Comparison of ENCODE assay signal across 23 mouse cellular contexts in the genomic region with DNA sequence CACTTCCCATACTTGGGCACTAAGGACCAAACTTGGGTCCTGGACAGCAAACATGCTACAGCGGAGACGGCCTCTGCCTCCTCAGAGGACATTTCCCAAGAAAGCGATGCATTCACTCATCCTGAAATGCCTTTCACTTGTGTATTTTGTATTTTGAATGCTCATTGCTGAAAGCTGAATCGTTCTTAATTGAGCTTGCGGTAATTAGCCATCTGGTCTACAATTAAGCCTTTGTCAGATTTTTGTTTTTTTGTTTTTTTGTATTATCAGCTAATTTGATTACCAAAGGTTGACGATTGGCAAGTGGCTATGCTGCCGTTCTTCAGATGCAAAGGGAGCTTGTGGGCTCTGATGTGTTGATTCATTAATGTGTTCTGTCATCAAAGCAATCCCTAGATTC. TPM values are rescaled to one million over a fixed set of nuclear protein-coding genes. Genes with fewer than 3 reads are reported as not detected.
A peak's percentile ranks its signal among the peaks of the same experiment; 100 is the strongest.
DNase-seq lines count a peak whose midpoint lies in the region; ATAC-seq and TF ChIP-seq lines count a peak whose summit lies in the region.
"Had no signal": no experiment of that assay in that cellular context is flagged by ENCODE, and none has a peak within 500 bp of the region (broad histone marks: within the 10 kb centered on the region; RNA-seq: fewer than 3 reads in every experiment).

No protein-coding gene starts in this region.

- 69% methylated on average over 7 of the region's 7 CpGs for WGBS in forebrain, embryonic 11.5 days
- WGBS in forebrain, embryonic 12.5 days: 58% methylated on average over 7 of the region's 7 CpGs
- 64% methylated on average over 7 of the region's 7 CpGs for WGBS in hindbrain, embryonic 14.5 days
- whole genome bisulfite sequencing in hindbrain, postnatal 0 days: 54% methylated on average over 7 of the region's 7 CpGs
- 87% methylated on average over 7 of the region's 7 CpGs for WGBS in liver, embryonic 15.5 days (ENCODE audit: insufficient replicate concordance)
- WGBS in midbrain, embryonic 11.5 days: 90% methylated on average over 7 of the region's 7 CpGs

- no peak; the same call in 1 of the 2 replicates for ATAC-seq in forebrain, embryonic 11.5 days (replicated peaks; ENCODE audit: low FRiP score)
- no peak for ATAC-seq in forebrain, embryonic 12.5 days (ENCODE audit: low FRiP score)
- ATAC-seq in hindbrain, embryonic 14.5 days (ENCODE audit: low FRiP score): no peak
- ATAC-seq in hindbrain, postnatal 0 days: no peak
- ATAC-seq in liver, embryonic 15.5 days (ENCODE audit: insufficient read depth): no peak
- no peak for ATAC-seq in midbrain, embryonic 11.5 days (ENCODE audit: low FRiP score)
- ATAC-seq: CD4-positive, CD25-positive, alpha-beta regulatory T cell, adult 4 months; inflammation-experienced regulatory T-cells, adult 6 months had no signal

- no peak overlapping the region for H3K4me2 ChIP-seq in forebrain, embryonic 11.5 days (ENCODE audit: low read depth, low read length, severe bottlenecking)
- H3K4me2 ChIP-seq in forebrain, embryonic 12.5 days: no peak overlapping the region
- no peak overlapping the region for H3K4me2 ChIP-seq in hindbrain, embryonic 14.5 days (replicated peaks)
- H3K4me2 ChIP-seq in hindbrain, postnatal 0 days (ENCODE audit: low read depth, low read length): no peak overlapping the region
- H3K4me2 ChIP-seq in liver, embryonic 15.5 days: no peak overlapping the region
- H3K4me2 ChIP-seq in midbrain, embryonic 11.5 days: no peak overlapping the region
- H3K4me2 ChIP-seq: embryonic facial prominence, embryonic 12.5 days; hindbrain, embryonic 15.5 days had no signal

- H3K9ac ChIP-seq in forebrain, embryonic 11.5 days (ENCODE audit: low read length): no peak overlapping the region
- H3K9ac ChIP-seq in forebrain, embryonic 12.5 days: no peak overlapping the region
- no peak overlapping the region for H3K9ac ChIP-seq in hindbrain, embryonic 14.5 days
- no peak overlapping the region for H3K9ac ChIP-seq in hindbrain, postnatal 0 days (replicated peaks; ENCODE audit: low read length)
- no peak overlapping the region for H3K9ac ChIP-seq in liver, embryonic 15.5 days
- H3K9ac ChIP-seq in midbrain, embryonic 11.5 days (ENCODE audit: low read length): no peak overlapping the region
- H3K9ac ChIP-seq: embryonic facial prominence, embryonic 12.5 days; hindbrain, embryonic 15.5 days had no signal

- TF ChIP-seq CTCF in hindbrain, postnatal 0 days (IDR thresholded peaks at IDR 0.05; ENCODE audit: low read depth): no peak

- no peak overlapping the region for H3K27ac ChIP-seq in forebrain, embryonic 11.5 days (ENCODE audit: low read depth, low read length)
- no peak overlapping the region for H3K27ac ChIP-seq in forebrain, embryonic 12.5 days
- peak overlapping the region; percentile 47; the same call in 1 of the 2 replicates for H3K27ac ChIP-seq in hindbrain, embryonic 14.5 days
- no peak overlapping the region for H3K27ac ChIP-seq in hindbrain, postnatal 0 days
- H3K27ac ChIP-seq in liver, embryonic 15.5 days (replicated peaks): peak overlapping the region; percentile 100
- no peak overlapping the region for H3K27ac ChIP-seq in midbrain, embryonic 11.5 days (ENCODE audit: low read depth, low read length)
- H3K27ac ChIP-seq: embryonic facial prominence, embryonic 12.5 days; heart, embryonic 10.5 days; hindbrain, embryonic 15.5 days had no signal

- H3K27me3 ChIP-seq in forebrain, embryonic 11.5 days (ENCODE audit: control insufficient read depth, insufficient read depth, low read length): no peaks in the 10 kb centered on the region
- peaks cover 30% of the 10 kb centered on the region for H3K27me3 ChIP-seq in forebrain, embryonic 12.5 days
- no peaks in the 10 kb centered on the region for H3K27me3 ChIP-seq in hindbrain, embryonic 14.5 days (ENCODE audit: control insufficient read depth, insufficient read depth, low read length)
- no peaks in the 10 kb centered on the region for H3K27me3 ChIP-seq in hindbrain, postnatal 0 days (ENCODE audit: insufficient read depth, low read length)
- H3K27me3 ChIP-seq in liver, embryonic 15.5 days: no peaks in the 10 kb centered on the region
- H3K27me3 ChIP-seq in midbrain, embryonic 11.5 days (ENCODE audit: control insufficient read depth, insufficient read depth, low read length): no peaks in the 10 kb centered on the region
- H3K27me3 ChIP-seq: embryonic facial prominence, embryonic 12.5 days; hindbrain, embryonic 15.5 days had no signal

- no peak overlapping the region for H3K4me3 ChIP-seq in forebrain, embryonic 11.5 days (ENCODE audit: low read depth, low read length)
- H3K4me3 ChIP-seq in forebrain, embryonic 12.5 days (replicated peaks): no peak overlapping the region
- no peak overlapping the region for H3K4me3 ChIP-seq in hindbrain, embryonic 14.5 days (replicated peaks; ENCODE audit: low read length)
- no peak overlapping the region for H3K4me3 ChIP-seq in hindbrain, postnatal 0 days (ENCODE audit: low read length)
- H3K4me3 ChIP-seq in liver, embryonic 15.5 days (replicated peaks): no peak overlapping the region
- H3K4me3 ChIP-seq in midbrain, embryonic 11.5 days (ENCODE audit: low read depth, low read length): no peak overlapping the region
- H3K4me3 ChIP-seq: embryonic facial prominence, embryonic 12.5 days; heart, embryonic 10.5 days; hindbrain, embryonic 15.5 days had no signal

- peak; percentile 45 for DNase-seq in forebrain, embryonic 11.5 days (ENCODE audit: low spot score)
- DNase-seq in hindbrain, embryonic 14.5 days (ENCODE audit: low spot score): peak; percentile 32
- DNase-seq in hindbrain, postnatal 0 days (ENCODE audit: low spot score): no peak
- no peak for DNase-seq in liver
- DNase-seq in midbrain, embryonic 11.5 days (ENCODE audit: low spot score, missing footprints): no peak
- DNase-seq: adrenal gland, adult 8-10 months; adrenal gland, postnatal 36 days; B cell, adult 2 months; cerebellum, adult 11-12 months; cerebellum, adult 9-10 months; cerebellum, postnatal 25 days; gastrocnemius, postnatal 10 days; heart, adult 18-20 months; heart, postnatal 10 days; heart, postnatal 4 days had no signal

- H3K4me1 ChIP-seq in forebrain, embryonic 11.5 days (replicated peaks; ENCODE audit: control insufficient read depth, insufficient read depth, low read length): no peaks in the 10 kb centered on the region
- no peaks in the 10 kb centered on the region for H3K4me1 ChIP-seq in forebrain, embryonic 12.5 days
- 0 out of 2 replicates have a peak, but pooled peaks cover 3% of the 10 kb centered on the region for H3K4me1 ChIP-seq in hindbrain, embryonic 14.5 days (replicated peaks; ENCODE audit: control insufficient read depth, insufficient read depth, low read length)
- H3K4me1 ChIP-seq in hindbrain, postnatal 0 days (ENCODE audit: insufficient read depth, low read length): no peaks in the 10 kb centered on the region
- peaks cover 73% of the 10 kb centered on the region for H3K4me1 ChIP-seq in liver, embryonic 15.5 days (replicated peaks)
- no peaks in the 10 kb centered on the region for H3K4me1 ChIP-seq in midbrain, embryonic 11.5 days (ENCODE audit: control insufficient read depth, insufficient read depth, low read length)

- no peaks in the 10 kb centered on the region for H3K36me3 ChIP-seq in forebrain, embryonic 11.5 days (ENCODE audit: control insufficient read depth, insufficient read depth, low read length)
- no peaks in the 10 kb centered on the region for H3K36me3 ChIP-seq in forebrain, embryonic 12.5 days (replicated peaks)
- no peaks in the 10 kb centered on the region for H3K36me3 ChIP-seq in hindbrain, embryonic 14.5 days (replicated peaks; ENCODE audit: control insufficient read depth, insufficient read depth)
- no peaks in the 10 kb centered on the region for H3K36me3 ChIP-seq in hindbrain, postnatal 0 days (ENCODE audit: insufficient read depth, low read length)
- H3K36me3 ChIP-seq in liver, embryonic 15.5 days (replicated peaks): no peaks in the 10 kb centered on the region
- no peaks in the 10 kb centered on the region for H3K36me3 ChIP-seq in midbrain, embryonic 11.5 days (ENCODE audit: control insufficient read depth, insufficient read depth, low read length)
- H3K36me3 ChIP-seq: embryonic facial prominence, embryonic 12.5 days; heart, embryonic 10.5 days; hindbrain, embryonic 15.5 days had no signal

- H3K9me3 ChIP-seq in forebrain, embryonic 11.5 days (ENCODE audit: control insufficient read depth, low read length): no peaks in the 10 kb centered on the region
- no peaks in the 10 kb centered on the region for H3K9me3 ChIP-seq in forebrain, embryonic 12.5 days
- no peaks in the 10 kb centered on the region for H3K9me3 ChIP-seq in hindbrain, embryonic 14.5 days (ENCODE audit: control insufficient read depth, low read length)
- no peaks in the 10 kb centered on the region for H3K9me3 ChIP-seq in hindbrain, postnatal 0 days (ENCODE audit: low read length)
- H3K9me3 ChIP-seq in liver, embryonic 15.5 days (replicated peaks): no peaks in the 10 kb centered on the region
- H3K9me3 ChIP-seq in midbrain, embryonic 11.5 days (ENCODE audit: control insufficient read depth, low read length): no peaks in the 10 kb centered on the region
- H3K9me3 ChIP-seq: embryonic facial prominence, embryonic 12.5 days; heart, embryonic 10.5 days; hindbrain, embryonic 15.5 days had no signal

RNA-seq across cellular contexts. Expression of a gene that starts 5.2 kb away (rescaled TPM):
- 0.53 and 0.84 TPM in 2 replicates for polyA plus RNA-seq in forebrain, embryonic 11.5 days (2014; fragmentation: Nextera tagmentation; extraction: Ambion mirVana)
- polyA plus RNA-seq in forebrain, embryonic 12.5 days (2016; fragmentation: Nextera tagmentation; extraction: Ambion mirVana): 0.56 and 0.68 TPM in 2 replicates
- 1.7 and 2.1 TPM in 2 replicates for polyA plus RNA-seq in hindbrain, embryonic 14.5 days (2014; fragmentation: Nextera tagmentation; extraction: Ambion mirVana)
- 10.0 and 11.7 TPM in 2 replicates for total RNA-seq in hindbrain, postnatal 0 days (2014; rRNA removed)
- 27.4 and 31.1 TPM in 2 replicates for polyA plus RNA-seq in hindbrain, postnatal 0 days (2015; fragmentation: Nextera tagmentation; extraction: Ambion mirVana)
- polyA plus RNA-seq in liver, embryonic 15.5 days (2015; fragmentation: Nextera tagmentation; extraction: Ambion mirVana): 0.30 and 0.99 TPM in 2 replicates
- 0.66 and 0.86 TPM in 2 replicates for polyA plus RNA-seq in midbrain, embryonic 11.5 days (2014; fragmentation: Nextera tagmentation; extraction: Ambion mirVana)
- polyA plus RNA-seq: G1E had no signal

Comparison
In these comparisons a context has a peak if more than half of its experiments do, and no peak if none do; other contexts are left out.
1. DNase-seq: peak in forebrain, embryonic 11.5 days (single experiment) and hindbrain, embryonic 14.5 days (single experiment); none in hindbrain, postnatal 0 days (single experiment), liver (single experiment) and midbrain, embryonic 11.5 days (single experiment).
2. H3K27ac ChIP-seq: peak in hindbrain, embryonic 14.5 days (single experiment) and liver, embryonic 15.5 days (single experiment); none in forebrain, embryonic 11.5 days (single experiment), forebrain, embryonic 12.5 days (single experiment), hindbrain, postnatal 0 days (single experiment) and midbrain, embryonic 11.5 days (single experiment).